Mouse (Mus musculus) adrenal gland, adult 18-20 months (tissue): ENCODE measurements around the gene Eda. TPM values are rescaled to one million over a fixed set of nuclear protein-coding genes. Genes with fewer than 3 reads are reported as not detected.

Experiments
- DNase-seq, 2 experiments: peaks; one replicate each; pipeline ENCODE4 v3.0.0; 2021 to 2022; ENCODE audit warnings: low spot score in 2 of 2
- long read RNA-seq, 2 experiments: library from polyadenylated mRNA; stranded (forward); transcript quantifications; one replicate each; pipeline ENCODE4 v2.0.0; 2021
- total RNA-seq, 2 experiments: library from RNA; stranded (reverse); gene quantifications; 1 replicate in 1 of 2; 2 replicates in 1 of 2; pipeline ENCODE4 v1.2.3; 2021

Eda gene
- 1 to 10 TPM; 7.7 to 7.9 TPM for total RNA-seq
- long read RNA-seq, experiment 1, partial matches to known transcripts: 0 of 4 reads
- long read RNA-seq, experiment 1, other reads (novel, unspliced or antisense): 4 of 4 reads
- long read RNA-seq, experiment 2, partial matches to known transcripts: 1 of 2 reads
- long read RNA-seq, experiment 2, other reads (novel, unspliced or antisense): 1 of 2 reads

DNA sequence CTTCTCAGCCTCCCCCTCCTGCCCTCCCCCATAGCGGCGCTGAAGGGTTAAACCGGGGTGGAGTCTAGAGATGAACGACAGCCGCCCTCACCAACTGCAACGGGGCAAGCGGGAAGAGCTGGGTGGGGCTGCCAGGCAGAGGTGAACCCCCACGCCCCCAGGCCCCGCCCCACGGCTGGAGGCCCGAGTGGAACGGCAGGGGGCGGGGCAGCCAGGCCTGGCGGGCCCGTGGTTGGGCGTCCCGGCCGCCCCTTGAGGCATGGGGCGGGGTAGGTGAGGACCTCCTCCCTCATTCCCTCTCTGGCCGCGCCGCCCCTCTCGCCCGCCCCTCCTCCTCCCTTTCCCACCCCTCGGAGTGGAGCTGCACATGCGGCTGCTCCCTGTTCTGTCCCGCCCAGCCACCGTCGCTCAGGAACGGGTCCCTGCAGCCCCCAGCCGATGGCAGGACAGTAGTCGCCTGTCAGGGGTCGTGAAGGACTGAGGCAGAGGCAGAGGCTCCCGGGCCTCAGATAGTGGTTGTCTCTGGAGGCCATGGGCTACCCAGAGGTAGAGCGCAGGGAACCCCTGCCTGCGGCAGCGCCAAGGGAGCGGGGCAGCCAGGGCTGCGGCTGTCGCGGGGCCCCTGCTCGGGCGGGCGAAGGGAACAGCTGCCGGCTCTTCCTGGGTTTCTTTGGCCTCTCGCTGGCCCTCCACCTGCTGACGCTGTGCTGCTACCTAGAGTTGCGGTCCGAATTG lies at the start of gene Eda:
Gene Eda (plus strand): TSS at position 357 of the 735 bp plus-strand sequence.
- DNase-seq: peak; percentile 68 to 76

DNA sequence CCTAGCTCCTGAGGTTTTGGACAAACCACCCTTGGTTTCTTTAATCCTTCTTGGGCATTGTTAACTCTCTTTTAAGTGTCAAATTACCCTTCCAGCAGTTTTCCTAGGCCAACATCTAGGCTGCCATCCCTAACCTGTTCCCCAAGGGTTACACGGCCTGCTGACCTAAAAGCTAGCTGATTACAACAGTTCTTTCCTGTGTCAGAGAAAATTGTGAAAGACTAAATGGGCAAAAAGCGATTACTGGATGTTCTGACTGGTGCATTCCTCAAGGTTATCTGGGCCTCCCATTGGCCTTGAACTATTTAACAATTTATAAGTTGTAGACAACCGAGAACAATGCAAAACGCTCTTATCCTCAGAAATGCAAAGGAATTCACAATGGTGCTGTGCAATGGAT lies 14.4 kb upstream of the Eda start:
- DNase-seq: no peak

DNA sequence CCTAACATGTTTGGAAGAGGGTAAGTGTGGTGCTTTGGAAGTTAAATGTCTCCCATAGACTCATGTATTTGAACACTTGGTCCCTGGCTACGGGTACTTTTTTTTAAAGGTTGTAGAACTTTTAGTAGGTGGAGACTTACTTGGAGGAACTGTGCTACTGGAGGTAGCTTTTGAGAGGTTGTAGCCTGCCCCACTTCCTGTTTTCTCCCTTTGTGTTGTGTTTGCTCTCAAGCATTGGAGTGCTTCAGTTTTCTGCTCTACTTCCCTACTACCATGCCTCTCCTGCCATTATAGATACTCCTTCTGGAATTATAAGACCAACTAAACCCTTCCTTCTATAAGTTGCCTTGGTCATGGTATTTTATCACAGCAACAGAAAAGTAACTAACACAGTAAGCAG lies 5.3 kb upstream of the Eda start:
- no peak for DNase-seq

DNA sequence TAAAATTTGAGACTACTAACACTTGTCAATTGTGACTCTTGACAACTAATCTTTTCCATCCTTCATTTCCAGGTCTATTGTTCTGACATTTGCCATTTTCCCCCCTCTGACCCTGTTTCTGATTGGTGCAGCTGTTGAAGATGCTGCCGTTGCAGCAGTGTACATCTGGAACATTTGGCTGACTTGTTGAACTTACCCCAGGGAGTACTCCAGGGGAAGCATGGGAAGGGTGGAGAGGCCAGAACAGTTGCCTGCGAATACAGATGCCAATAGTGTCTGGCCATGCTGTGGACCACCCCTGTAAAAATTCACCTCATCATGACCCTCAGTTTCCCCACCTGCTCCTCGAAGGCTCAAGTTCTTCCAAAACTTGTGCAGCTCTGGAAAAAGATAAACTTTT lies 1.0 kb upstream of the Eda start:
- no peak for DNase-seq

DNA sequence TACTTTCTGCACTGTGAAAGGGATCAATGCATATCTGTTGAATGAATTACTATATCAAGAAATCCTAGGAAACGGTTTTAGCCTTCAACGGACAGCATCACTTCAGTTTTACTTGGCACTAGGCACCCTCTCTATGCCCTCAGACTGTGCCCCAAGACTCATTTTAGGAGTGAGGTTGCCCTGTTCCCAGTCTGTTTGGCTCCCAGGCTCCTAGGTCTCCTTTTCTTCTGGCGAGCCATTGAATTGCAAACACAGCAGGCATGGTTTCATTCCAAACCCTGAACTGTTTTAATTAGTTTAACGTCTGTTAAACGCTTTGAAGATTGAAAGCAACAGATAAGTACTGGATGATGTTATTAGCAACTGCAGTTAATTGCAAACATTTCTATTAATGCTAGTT lies 603 bp upstream of the Eda start:
- DNase-seq: no peak

DNA sequence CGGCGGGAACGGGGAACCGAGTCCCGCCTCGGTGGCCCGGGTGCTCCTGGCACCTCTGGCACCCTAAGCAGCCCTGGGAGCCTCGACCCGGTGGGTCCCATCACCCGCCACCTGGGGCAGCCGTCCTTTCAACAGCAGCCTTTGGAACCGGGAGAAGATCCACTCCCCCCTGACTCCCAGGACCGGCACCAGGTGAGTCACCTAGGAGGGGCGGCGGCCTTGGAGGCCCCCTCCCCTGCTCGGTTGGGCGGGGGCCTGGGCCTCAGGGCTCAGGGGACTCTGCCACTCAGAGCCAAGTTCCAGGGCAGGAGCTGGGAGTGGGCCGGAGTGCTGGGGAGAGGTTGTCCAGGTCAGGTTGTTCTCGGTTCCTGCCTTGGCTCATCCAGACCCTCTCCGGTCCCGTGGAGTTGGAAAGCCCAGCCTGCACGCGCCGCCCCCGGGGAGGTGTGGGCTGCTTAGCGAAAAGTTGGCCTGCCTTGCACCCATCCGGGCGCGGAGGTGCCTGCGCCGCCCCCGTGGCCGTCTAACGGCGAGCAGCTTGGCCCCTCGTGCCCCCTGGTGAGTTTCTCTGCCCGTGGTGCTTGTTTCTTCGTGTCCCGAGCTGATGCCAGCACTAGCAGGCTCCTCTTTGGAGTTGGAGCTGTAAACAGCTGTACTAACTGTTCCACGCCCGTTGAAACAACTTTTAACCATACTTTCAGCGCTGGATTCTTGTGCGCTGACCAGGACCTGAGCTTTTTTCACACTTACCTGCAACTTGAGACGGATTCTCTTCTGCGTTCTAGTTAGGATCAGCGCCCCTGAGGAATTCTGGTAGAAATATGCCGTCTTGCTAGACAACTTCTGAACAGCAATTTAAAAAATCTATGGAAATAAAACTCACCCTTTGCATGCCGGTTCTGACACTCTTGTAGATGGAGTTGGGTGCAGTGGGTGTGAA lies 849 bp downstream of the Eda start:
- peak; percentile 21 to 30 for DNase-seq

DNA sequence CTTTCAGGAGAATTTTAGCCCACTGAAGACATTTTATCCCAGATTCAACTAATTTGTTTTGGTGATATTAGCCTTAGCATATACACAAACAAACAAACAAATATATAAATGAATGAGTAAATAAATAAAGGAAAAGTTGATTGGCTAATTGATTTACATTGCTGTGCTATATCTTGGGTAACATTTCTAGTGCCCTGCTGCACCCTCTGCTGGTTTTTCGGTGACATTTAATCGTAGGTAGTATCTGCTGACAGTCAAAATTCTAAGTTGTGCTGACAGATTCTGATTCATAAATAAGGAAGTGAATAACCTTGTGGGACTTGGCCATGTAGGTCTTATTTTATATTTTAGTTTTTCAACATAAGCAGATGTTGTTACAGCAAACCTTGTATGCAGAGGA lies 2.9 kb downstream of the Eda start:
- no peak for DNase-seq

DNA sequence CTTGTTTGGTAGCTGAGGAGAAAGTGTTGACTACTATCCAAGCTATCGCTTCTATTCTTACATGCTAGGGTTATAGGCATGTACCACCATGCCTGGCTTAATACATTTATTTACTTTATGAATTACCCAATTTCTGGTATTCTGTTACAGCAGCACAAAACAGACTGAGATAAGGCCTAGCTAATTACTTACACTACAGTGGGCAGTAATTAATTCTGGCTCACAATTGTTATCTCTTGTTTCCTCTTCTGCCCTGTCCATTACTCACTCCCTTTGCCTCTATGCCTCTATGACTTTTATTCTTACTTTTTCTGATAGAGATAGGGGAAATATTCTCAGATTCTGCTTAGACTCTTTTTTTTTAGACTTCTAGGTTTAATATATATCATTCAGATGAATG lies 18.0 kb downstream of the Eda start:
- DNase-seq: no peak

DNA sequence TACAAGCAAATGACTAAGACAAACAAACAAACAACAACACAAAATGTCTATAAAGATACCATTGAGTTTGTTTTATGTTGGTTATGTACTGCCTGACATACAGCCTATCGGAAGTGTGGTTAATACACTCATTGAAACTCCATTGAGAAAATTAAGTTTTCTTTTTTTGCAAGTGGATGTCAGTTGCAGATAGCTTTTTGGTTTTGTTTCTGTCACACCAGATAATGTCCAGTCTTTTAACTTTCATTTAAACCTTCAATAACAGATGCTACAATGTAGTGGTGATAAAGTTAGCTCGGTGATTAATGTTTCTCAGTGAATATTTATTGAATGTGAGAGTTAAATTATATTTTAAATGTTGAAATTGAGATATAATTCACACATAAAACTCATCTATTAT lies 23.9 kb downstream of the Eda start:
- no peak for DNase-seq

DNA sequence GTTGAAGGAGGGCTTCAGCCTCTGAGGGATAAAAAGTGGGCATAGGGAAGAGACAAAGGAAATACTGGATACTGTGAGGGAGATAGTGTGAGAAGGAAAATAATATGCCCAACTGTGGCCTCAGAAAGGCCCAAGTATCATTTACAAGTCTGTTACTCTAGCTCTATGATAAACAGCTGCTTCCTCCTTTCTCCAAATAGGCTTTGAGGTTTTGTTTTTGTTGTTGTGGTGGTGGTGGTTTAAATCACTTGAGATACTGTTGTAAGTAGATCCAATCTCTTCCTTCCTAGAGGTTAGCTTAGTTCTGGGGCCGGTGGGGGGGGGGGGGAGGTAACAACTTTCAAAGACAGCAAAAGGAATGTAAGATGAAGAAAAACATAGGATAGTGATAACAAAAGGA lies 143.0 kb downstream of the Eda start:
- no peak for DNase-seq

DNA sequence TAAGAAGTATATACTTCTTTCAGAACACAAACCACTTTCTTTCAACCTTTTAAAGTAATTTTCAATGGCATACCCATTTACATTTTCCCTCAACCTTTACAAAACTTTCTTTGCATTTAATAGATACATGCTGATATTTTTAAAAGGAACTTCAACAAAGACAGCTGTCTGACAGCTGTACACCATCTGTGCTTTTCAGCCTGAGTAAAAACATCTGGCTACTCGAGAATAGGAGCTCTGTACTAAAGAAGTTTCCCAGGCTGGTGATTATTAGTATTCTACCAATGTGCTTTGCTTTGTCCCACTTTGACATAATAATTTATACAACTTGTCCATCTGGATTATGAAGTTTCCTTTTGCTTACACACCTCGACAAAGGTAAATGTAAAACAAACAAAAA lies 219.9 kb downstream of the Eda start:
- DNase-seq: no peak

DNA sequence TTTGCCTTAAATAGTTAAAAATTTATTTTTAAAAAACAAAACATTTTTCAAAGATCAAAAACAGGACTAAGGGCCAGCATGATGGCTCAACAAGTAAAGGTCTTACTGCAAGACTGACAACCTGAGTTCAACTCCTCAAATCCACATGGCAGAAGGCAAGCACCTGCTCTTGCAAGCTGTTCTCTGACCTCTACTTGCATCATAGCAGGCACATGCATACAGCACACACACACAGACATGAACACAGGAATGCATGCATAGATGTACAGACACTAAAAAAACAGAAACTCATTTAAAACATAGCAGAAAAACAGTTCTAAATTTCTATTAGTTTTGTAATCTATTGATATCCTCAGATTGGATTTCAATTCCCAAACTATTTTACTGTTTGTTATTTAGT lies 338.2 kb downstream of the Eda start:
- no peak for DNase-seq

DNA sequence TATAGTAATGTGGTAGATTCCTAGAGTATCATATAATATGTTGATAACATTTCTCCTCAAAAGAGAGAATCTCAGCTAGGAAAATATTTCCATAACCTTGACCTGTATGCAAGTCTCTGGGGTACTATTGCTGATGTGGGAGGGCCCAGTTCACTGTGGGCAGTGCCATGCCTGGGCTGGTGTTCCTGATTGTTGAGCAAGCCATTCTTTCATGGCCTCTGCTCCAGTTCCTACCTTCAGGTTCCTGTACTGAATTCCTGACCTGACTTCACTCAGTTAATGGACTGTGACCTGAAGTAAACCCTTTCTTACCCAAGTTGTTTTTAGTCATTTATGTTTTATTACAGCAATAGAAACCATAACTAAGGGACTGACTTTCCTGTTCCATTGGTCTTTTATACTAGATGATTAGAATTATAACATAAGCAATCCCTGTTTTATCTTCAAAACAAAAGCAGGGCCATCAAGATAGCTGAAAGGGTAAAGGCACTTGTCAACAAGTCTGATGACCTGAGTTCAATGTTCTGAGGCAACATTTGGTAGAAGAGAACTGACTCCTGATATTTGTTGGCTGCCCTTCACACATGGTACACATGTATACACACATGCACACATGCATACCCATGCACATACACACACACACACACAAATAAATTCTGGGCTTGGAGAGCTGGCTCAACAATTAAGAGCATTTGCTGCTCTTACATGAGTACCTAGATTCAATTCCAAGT lies 338.9 kb downstream of the Eda start:
- DNase-seq: no peak

DNA sequence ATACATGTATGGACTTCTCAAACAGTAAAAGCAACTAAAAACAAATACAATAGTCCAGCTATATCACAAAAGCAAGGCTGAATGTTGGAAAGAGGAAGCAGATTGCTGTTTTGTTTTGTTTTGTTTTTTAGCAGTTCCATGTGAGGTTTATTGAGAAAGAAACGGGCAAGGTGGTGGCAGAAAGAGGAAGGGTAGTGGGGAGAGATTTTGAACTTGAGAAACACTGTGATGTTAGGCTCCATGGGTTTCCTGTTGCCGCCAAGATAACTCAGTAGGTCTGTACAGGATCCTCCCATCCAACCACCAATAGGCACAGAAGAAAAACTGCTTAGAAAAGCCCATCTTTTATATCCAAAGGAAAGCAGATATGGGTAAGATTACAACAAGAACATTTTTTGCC lies 365.3 kb downstream of the Eda start:
- DNase-seq: no peak

DNA sequence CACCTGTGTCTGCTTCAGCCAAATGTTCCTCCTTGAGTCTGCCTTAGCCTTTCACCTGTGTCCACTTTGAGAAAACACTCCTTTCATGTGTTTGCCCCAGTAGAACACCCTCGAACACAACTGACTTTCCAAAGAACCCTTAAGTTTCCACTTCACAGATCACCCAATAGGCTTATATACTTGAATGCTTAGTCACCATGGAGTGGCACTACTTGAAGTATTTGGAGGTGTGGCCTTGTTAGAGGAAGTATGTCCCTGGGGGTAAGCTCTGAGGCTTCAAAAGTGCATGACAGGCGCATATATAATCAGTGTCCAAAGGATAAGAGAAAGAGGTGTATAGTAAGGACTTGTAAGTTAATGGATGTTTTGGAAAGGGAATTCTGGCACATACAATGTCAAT lies 369.0 kb downstream of the Eda start:
- no peak for DNase-seq

DNA sequence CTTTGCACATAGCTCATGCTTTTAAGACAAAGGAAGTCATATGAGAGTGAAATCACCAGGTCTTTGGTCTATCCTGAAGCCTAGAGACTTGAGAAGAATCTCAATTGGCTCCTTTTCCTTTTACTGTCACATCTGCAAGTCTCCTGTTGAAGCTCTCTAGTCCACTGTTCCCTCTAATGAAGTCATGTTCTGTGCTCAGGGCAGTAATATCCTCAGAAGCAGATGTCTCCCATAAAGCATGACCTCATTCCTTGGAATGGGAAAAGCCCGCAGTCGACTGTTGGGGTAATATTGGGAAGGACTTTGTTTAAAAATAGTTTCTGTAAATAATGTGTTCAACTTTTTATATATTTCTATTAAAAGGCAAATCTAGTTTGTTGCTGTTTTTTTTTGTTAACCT lies 381.6 kb downstream of the Eda start:
- DNase-seq: no peak

DNA sequence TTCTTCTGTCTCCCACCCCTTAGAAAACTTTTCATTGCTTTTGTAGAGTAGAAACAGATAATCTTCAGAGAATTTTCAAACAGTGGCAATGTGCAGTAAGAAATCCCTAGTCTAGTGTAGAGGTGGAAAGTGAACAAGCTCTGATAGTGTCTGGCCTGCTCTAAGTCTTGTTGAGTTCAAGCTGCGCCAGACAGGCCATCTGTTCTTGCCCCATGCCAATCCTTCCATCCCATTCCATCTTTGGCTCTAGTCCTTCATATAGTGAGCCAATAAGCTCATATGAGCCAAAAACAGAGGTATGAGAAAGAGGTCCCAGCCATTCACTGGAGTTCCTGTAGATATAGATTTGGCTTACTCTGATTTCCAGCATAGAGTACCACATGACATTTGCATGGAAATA lies 414.5 kb downstream of the Eda start:
- no peak for DNase-seq

DNA sequence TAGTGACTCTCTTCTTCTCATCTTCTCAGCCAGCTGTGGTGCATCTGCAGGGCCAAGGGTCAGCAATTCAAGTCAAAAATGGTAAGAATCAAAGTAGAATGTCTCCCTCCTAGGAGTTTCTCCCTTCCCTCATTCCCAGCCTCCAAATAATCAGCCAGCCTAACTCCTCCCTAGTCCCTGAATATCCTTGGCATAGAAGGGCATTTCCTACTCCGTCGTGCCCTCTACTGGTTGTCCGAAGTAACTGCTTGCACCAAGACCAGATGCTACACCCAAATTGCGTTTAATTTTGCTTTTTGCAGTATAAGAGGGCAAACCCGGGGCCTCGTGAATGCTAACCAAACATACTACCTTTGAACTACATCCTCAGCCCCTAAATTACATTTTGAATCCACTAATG lies 416.9 kb downstream of the Eda start:
- DNase-seq: peak in 1 of 2 experiments; percentile 24

DNA sequence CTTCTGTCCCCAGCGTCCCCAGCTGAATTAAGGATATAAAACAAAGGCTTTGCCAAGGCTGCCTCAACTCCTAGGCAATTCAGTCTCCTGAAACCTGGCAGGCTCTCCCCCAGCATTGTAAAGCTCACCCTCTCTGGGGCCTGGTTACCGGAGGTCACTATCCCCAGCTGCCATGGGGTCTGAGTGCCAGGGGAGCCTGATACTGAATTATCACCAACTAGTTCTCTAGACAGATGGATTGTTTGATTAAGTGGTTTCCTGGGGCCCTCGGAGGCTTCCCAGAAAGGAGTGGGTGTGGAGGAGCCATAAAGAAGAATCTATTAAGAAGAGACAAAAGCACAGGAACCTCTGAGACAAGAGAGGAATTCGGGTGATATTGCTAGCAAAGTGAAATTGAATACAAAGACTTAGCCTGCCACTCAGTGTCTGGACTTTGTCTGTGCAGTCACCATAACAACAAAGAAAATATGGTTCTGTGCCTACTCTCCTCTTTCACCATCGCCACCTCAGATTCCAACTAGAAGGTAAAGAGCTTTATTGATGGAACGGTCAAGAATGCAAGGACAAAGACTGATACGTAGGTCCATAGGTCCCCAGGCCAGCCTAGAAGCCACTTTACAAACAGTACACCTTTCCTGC lies 418.9 kb downstream of the Eda start:
- no peak for DNase-seq

DNA sequence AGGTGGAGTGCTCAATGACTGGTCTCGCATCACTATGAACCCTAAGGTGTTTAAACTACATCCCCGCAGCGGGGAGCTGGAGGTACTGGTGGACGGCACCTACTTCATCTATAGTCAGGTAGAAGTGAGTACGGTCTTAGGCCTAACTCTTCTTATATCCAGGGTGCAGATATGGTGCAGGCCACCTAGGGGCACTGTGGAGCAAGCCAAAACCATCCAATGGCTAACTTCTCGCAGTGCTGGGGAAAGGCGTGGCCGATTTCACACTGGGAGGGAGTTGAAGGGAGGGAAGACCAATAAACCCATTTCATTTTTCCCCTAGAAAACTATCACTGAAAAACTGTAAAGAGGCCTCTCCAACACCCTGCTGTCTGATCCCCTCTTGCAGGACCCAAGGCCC lies 419.6 kb downstream of the Eda start:
- peak; percentile 16 to 23 for DNase-seq

DNA sequence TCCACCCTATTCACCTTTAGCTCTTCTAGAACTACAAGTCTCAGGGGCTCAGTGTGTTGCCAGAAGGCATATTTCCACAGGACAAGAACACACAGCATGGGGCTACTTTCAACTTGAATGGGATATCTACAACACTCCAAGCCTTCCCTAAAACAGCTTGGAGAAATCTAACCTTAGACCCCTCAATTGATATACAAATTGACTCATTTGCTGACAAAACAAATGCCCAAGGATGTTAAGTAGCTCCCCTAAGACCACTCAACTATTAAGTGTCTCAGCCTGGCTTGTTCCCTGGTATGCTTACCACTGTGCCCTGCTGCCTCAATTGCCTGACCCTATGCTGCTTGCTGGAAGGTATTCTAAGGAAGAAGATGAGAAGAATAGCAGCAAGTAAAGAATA lies 425.5 kb downstream of the Eda start:
- DNase-seq: no peak
